Mouse (Mus musculus) limb, embryonic 15.5 days (tissue): ENCODE data around the gene Pakap. TPM values are rescaled to one million over a fixed set of nuclear protein-coding genes. Genes with fewer than 3 reads are reported as not detected.

Experiments used
- ATAC-seq: fragments of 200-750 bp; cut with Nextera tagmentation; 2 replicates; pipeline ENCODE4 v1.8.0; 2017; ENCODE audit warnings: low read depth, moderate TSS enrichment; ENCODE audit not compliant: insufficient number of reproducible peaks, low FRiP score, low TSS enrichment
- H3K27ac ChIP-seq: fragments of 300-500 bp; sonication (generic); 2 replicates; pipeline ENCODE4 v1.5.1; 2015; ENCODE audit warnings: moderate library complexity, mild to moderate bottlenecking, inconsistent platforms
- H3K27me3 ChIP-seq: fragments of 300-500 bp; sonication (generic); 2 replicates; pipeline ENCODE4 v1.6.1; 2015; ENCODE audit warnings: inconsistent platforms
- H3K36me3 ChIP-seq: fragments of 300-500 bp; sonication (generic); 2 replicates; pipeline ENCODE4 v1.6.1; 2015; ENCODE audit warnings: inconsistent platforms
- H3K4me1 ChIP-seq: fragments of 300-500 bp; sonication (generic); 2 replicates; pipeline ENCODE4 v1.6.1; 2015; ENCODE audit warnings: inconsistent platforms
- H3K4me2 ChIP-seq: fragments of 300-500 bp; sonication (generic); 2 replicates; pipeline ENCODE4 v1.6.1; 2015; ENCODE audit warnings: mild to moderate bottlenecking, inconsistent platforms
- H3K4me3 ChIP-seq: fragments of 300-500 bp; sonication (generic); 2 replicates; pipeline ENCODE4 v1.5.1; 2015; ENCODE audit warnings: mild to moderate bottlenecking, inconsistent platforms
- H3K9ac ChIP-seq: fragments of 300-500 bp; sonication (generic); 2 replicates; pipeline ENCODE4 v1.6.1; 2015; ENCODE audit warnings: inconsistent platforms
- H3K9me3 ChIP-seq: fragments of 300-500 bp; sonication (generic); 2 replicates; pipeline ENCODE4 v1.6.1; 2016; ENCODE audit warnings: inconsistent platforms
- whole genome bisulfite sequencing: fragments of 180-500 bp; shearing (Covaris S2); methylation state at CpG from one replicate; pipeline ENCODE4 v1.1.7; 2015; 5-methylcytosine and 5-hydroxymethylcytosine counted together
- polyA plus RNA-seq: library from polyadenylated mRNA; unstranded; fragments of >200 nt; fragmentation: Nextera tagmentation; extraction: Ambion mirVana; gene quantifications from 2 replicates; pipeline ENCODE4 v1.2.1, GENCODE M21; 2015

Pakap gene
- polyA plus RNA-seq, 1 experiment from 2014 or later: 30.5 TPM

DNA sequence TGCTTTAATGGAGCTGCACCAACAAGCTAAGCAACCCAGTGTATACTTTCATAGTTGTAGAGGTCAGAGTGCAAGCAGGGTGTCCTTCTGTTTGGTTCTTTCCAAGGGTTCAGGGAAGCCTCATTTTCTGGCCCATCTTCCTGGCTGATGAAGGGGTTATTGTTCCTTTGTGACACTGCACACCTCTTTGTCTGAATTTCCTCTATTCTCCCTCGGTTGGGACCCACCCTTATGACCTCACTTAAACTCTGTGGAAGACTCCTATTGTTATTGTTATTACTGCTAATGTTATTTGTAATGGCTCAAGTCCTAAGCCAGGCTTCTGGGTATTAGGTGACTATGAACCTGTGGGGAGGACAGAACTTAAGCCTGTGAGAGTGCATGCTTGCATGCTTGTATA, 273.9 kb downstream of the Pakap start:
- Histone ChIP-seq H3K4me3 (no peak overlapping the region), H3K36me3 (no peaks in the 10 kb centered on the region), H3K4me2 (no peak overlapping the region), H3K9ac (no peak overlapping the region), H3K27ac (no peak overlapping the region), H3K4me1 (peaks cover 26% of the 10 kb centered on the region), H3K9me3 (no peaks in the 10 kb centered on the region), H3K27me3 (no peaks in the 10 kb centered on the region)
- WGBS: 55% methylated on average over 1 of the region's 1 CpGs
- ATAC-seq: no peak

GRCm38 (mm10) chr4:57842472-57843305, 274.7 kb downstream of the Pakap start:
- peaks cover 34% of the 10 kb centered on the region for H3K4me1 ChIP-seq
- H3K9ac ChIP-seq: no peak overlapping the region
- H3K27me3 ChIP-seq: no peaks in the 10 kb centered on the region
- H3K9me3 ChIP-seq: no peaks in the 10 kb centered on the region
- no peak overlapping the region for H3K4me2 ChIP-seq
- H3K36me3 ChIP-seq: no peaks in the 10 kb centered on the region
- WGBS: 69% methylated on average over 11 of the region's 11 CpGs
- no peak overlapping the region for H3K27ac ChIP-seq
- no peak overlapping the region for H3K4me3 ChIP-seq
- no peak for ATAC-seq

DNA sequence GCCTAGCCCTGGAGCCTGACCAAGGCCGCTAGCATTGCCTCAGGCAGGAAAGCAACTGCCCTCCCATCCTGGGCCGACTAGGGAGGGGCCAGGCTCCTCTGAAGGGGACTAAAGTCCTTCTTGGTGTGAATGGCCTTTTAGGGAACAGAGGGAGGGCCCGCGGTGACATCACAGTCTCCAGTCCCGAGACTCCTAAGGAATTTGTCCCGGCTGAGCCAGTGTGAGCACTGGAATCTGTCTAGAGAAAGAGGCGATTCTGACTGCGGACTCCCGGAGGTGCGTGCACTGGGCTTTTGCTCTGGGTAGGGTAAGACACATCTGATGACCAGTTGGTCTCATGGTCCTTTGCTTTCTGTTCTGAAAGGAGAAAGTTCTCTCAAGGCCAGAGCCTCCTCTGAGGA, 277.1 kb downstream of the Pakap start:
- Histone ChIP-seq H3K9ac (peak overlapping the region; percentile 26; the same call in 1 of the 2 replicates), H3K4me3 (peak overlapping the region; percentile 35), H3K9me3 (no peaks in the 10 kb centered on the region), H3K4me1 (peaks cover 44% of the 10 kb centered on the region), H3K27ac (peak overlapping the region; percentile 88), H3K36me3 (no peaks in the 10 kb centered on the region), H3K27me3 (no peaks in the 10 kb centered on the region), H3K4me2 (peak overlapping the region; percentile 40)
- peak; percentile 53 for ATAC-seq
- WGBS: 8% methylated on average over 10 of the region's 10 CpGs

DNA sequence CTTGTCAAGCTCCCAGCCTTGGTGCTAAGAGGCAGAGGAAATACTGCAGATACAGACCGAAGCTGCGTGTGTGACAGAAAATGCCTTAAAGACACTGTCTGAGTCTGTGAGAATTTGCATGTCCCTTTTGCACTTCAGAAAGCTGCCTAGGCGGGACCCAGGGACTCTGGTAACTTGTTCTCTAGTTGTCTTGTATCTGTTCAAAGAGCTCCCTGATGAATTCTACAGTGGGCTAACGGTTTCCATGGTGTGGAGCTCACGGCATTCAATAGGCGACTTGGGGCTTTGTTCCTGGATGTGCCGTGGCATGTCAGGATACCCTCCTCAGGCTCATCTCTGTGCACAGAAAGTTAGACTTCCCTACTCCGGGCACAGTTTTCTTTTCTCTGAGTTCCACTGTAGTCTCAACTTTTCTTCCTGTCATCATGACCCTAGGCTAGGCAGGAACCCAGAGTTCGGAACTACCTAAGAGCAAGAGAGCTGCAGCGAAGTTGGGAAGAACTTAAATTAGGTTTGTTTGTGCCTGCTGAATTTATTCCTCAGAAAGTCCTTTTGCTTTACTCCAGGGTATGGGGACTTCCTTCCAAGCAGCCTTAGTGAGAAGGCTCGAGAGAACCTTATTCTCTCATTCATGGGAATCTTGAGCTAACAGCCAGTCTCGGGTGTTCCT, 277.7 kb downstream of the Pakap start:
- 0 out of 2 replicates have a peak, but pooled peaks cover 2% of the 10 kb centered on the region for H3K36me3 ChIP-seq
- H3K4me2 ChIP-seq: peak overlapping the region; percentile 40
- peak overlapping the region; percentile 26; the same call in 1 of the 2 replicates for H3K9ac ChIP-seq
- 16% methylated on average over 12 of the region's 12 CpGs for WGBS
- H3K27ac ChIP-seq: peak overlapping the region; percentile 88
- H3K4me3 ChIP-seq: peak overlapping the region; percentile 35
- no peak for ATAC-seq
- H3K4me1 ChIP-seq: peaks cover 44% of the 10 kb centered on the region
- no peaks in the 10 kb centered on the region for H3K27me3 ChIP-seq
- H3K9me3 ChIP-seq: no peaks in the 10 kb centered on the region

DNA sequence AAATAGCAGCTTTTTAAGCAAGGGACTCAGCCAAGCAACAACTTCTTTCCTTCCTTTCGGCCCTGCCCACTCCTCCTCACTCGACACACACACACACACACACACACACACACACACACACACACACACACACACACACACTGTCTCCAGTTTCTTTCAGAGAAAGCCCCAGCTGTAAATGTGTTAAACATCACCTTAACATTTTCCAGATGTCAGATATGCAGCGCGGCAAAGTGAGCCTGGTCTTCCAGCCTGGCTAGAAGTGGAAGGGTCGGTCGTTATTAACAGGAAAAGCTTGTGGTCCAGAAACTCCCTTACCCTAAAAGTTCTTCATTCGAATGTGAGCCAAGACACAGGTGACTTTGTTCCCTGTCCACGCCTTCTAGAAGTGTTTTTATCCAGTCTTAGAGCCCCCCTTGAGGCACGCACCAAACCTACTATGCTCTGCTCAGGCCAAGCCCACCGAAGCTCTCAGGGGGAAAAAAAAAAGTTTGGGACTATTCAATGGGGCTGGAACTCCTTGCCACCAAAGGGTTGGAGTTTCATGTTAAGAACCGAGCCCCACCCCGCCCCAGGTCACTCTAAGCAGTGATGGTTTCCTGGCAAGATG, 278.5 kb downstream of the Pakap start:
- H3K4me2 ChIP-seq: peak overlapping the region; percentile 40
- 0 out of 2 replicates have a peak, but pooled peaks cover 3% of the 10 kb centered on the region for H3K36me3 ChIP-seq
- no peaks in the 10 kb centered on the region for H3K27me3 ChIP-seq
- ATAC-seq: no peak; the same call in 1 of the 2 replicates
- H3K4me3 ChIP-seq: peak overlapping the region; percentile 35
- peak overlapping the region; percentile 88 for H3K27ac ChIP-seq
- H3K4me1 ChIP-seq: peaks cover 48% of the 10 kb centered on the region
- WGBS: 17% methylated on average over 12 of the region's 12 CpGs
- no peak overlapping the region for H3K9ac ChIP-seq
- H3K9me3 ChIP-seq: no peaks in the 10 kb centered on the region

- peak; percentile 61; the same call in 1 of the 2 replicates for ATAC-seq
- peak overlapping the region; percentile 88 for H3K27ac ChIP-seq
- WGBS: 26% methylated on average over 8 of the region's 8 CpGs
- H3K9ac ChIP-seq: 0 out of 2 replicates have a peak overlapping the region, but pooled peaks have one; percentile 17
- peaks cover 53% of the 10 kb centered on the region for H3K4me1 ChIP-seq
- H3K36me3 ChIP-seq: 0 out of 2 replicates have a peak, but pooled peaks cover 3% of the 10 kb centered on the region
- no peaks in the 10 kb centered on the region for H3K9me3 ChIP-seq
- H3K4me2 ChIP-seq: peak overlapping the region; percentile 33
- no peaks in the 10 kb centered on the region for H3K27me3 ChIP-seq
- peak overlapping the region; percentile 35 for H3K4me3 ChIP-seq
These were observed 279.0 kb downstream of the Pakap start for GRCm38 (mm10) chr4:57846991-57847422.

DNA sequence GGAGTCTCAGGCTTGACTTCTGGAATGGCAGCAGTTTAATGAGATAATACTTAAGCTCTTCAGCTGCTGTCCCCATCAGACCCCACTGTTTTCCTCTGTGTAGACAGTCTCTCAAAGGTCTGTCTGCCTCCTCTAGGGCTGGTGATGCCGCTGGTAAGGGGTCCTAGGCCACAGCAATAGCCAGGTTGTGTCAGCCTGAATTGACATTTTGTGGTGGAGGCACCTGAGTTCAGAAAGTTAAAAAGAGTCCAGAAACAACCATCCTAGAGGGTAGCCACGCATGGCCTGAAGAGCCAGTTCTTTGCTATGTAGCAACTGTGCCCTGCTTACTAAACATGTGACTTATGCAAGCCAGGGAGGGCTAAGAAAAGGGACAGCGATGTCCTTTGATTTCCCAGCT, 279.7 kb downstream of the Pakap start:
- ATAC-seq: no peak
- peak overlapping the region; percentile 33; the same call in 1 of the 2 replicates for H3K4me2 ChIP-seq
- WGBS: 79% methylated on average over 3 of the region's 3 CpGs
- H3K4me1 ChIP-seq: peaks cover 59% of the 10 kb centered on the region
- H3K36me3 ChIP-seq: 0 out of 2 replicates have a peak, but pooled peaks cover 3% of the 10 kb centered on the region
- no peaks in the 10 kb centered on the region for H3K27me3 ChIP-seq
- H3K27ac ChIP-seq: peak overlapping the region; percentile 88
- H3K4me3 ChIP-seq: peak overlapping the region; percentile 35
- no peaks in the 10 kb centered on the region for H3K9me3 ChIP-seq
- no peak overlapping the region for H3K9ac ChIP-seq

- Histone ChIP-seq H3K9ac (no peak overlapping the region), H3K4me3 (no peak overlapping the region), H3K27me3 (no peaks in the 10 kb centered on the region), H3K36me3 (peaks cover 6% of the 10 kb centered on the region), H3K9me3 (no peaks in the 10 kb centered on the region), H3K4me1 (peaks cover 59% of the 10 kb centered on the region), H3K27ac (no peak overlapping the region), H3K4me2 (no peak overlapping the region)
- no peak for ATAC-seq
- 71% methylated on average over 6 of the region's 6 CpGs for WGBS
These were observed 281.5 kb downstream of the Pakap start for GRCm38 (mm10) chr4:57849465-57849864.

- H3K36me3 ChIP-seq: peaks cover 29% of the 10 kb centered on the region
- no peaks in the 10 kb centered on the region for H3K27me3 ChIP-seq
- no peak overlapping the region for H3K27ac ChIP-seq
- 67% methylated on average over 1 of the region's 1 CpGs for WGBS
- H3K4me2 ChIP-seq: no peak overlapping the region
- ATAC-seq: no peak
- H3K4me3 ChIP-seq: no peak overlapping the region
- peaks cover 40% of the 10 kb centered on the region for H3K4me1 ChIP-seq
- no peaks in the 10 kb centered on the region for H3K9me3 ChIP-seq
- H3K9ac ChIP-seq: no peak overlapping the region
These were observed 283.8 kb downstream of the Pakap start for GRCm38 (mm10) chr4:57851731-57852130.

- 25% methylated on average over 9 of the region's 9 CpGs for WGBS
- H3K9ac ChIP-seq: no peak overlapping the region
- no peak for ATAC-seq
- H3K4me2 ChIP-seq: no peak overlapping the region
- no peak overlapping the region for H3K4me3 ChIP-seq
- no peaks in the 10 kb centered on the region for H3K9me3 ChIP-seq
- H3K27ac ChIP-seq: no peak overlapping the region
- peaks cover 37% of the 10 kb centered on the region for H3K36me3 ChIP-seq
- no peaks in the 10 kb centered on the region for H3K27me3 ChIP-seq
- H3K4me1 ChIP-seq: peaks cover 32% of the 10 kb centered on the region
These were observed 284.6 kb downstream of the Pakap start for GRCm38 (mm10) chr4:57852461-57853040.

DNA sequence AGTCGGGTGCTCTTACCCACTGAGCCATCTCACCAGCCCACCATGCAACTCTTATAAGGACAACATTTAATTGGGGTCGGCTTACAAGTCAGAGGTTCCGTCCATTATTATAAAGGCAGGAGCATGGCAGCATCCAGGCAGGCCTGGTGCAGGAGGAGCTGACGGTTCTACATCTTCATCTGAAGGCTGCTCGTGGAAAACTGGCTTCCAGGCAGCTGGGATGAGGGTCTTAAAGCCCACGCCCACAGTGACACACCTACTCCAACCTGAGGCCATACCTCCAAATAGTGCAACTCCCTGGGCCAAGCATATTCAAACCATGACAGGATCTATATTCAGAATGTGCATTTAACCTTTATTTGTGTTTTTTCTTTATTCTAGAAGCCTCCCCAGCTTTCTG, 286.2 kb downstream of the Pakap start:
- no peaks in the 10 kb centered on the region for H3K9me3 ChIP-seq
- WGBS: 80% methylated on average over 6 of the region's 6 CpGs
- peaks cover 45% of the 10 kb centered on the region for H3K36me3 ChIP-seq
- H3K9ac ChIP-seq: no peak overlapping the region
- H3K27ac ChIP-seq: no peak overlapping the region
- no peak overlapping the region for H3K4me2 ChIP-seq
- H3K4me1 ChIP-seq: peaks cover 21% of the 10 kb centered on the region
- no peaks in the 10 kb centered on the region for H3K27me3 ChIP-seq
- no peak overlapping the region for H3K4me3 ChIP-seq
- ATAC-seq: no peak
